Mouse (Mus musculus) liver, embryonic 15.5 days (tissue): ENCODE measurements around the gene Tab1. TPM values are rescaled to one million over a fixed set of nuclear protein-coding genes. Genes with fewer than 3 reads are reported as not detected.

Source experiments
- ATAC-seq: fragments of 200-750 bp; cut with Nextera tagmentation; 2 replicates; pipeline ENCODE4 v1.8.0; 2017; ENCODE audit warnings: moderate number of reproducible peaks, mild to moderate bottlenecking, moderate library complexity; ENCODE audit not compliant: insufficient read depth
- H3K27ac ChIP-seq: fragments of 300-500 bp; sonication (generic); replicated peaks from 2 replicates; pipeline ENCODE4 v1.5.1; 2015; ENCODE audit warnings: mild to moderate bottlenecking, inconsistent platforms
- H3K27me3 ChIP-seq: fragments of 300-500 bp; sonication (generic); 2 replicates; pipeline ENCODE4 v1.6.1; 2015; ENCODE audit warnings: mild to moderate bottlenecking, inconsistent platforms
- H3K36me3 ChIP-seq: fragments of 300-500 bp; sonication (generic); replicated peaks from 2 replicates; pipeline ENCODE4 v1.6.1; 2015; ENCODE audit warnings: moderate library complexity, mild to moderate bottlenecking, inconsistent platforms
- H3K4me1 ChIP-seq: fragments of 300-500 bp; sonication (generic); replicated peaks from 2 replicates; pipeline ENCODE4 v1.6.1; 2015; ENCODE audit warnings: inconsistent platforms
- H3K4me2 ChIP-seq: fragments of 300-500 bp; sonication (generic); 2 replicates; pipeline ENCODE4 v1.6.1; 2015; ENCODE audit warnings: moderate library complexity, mild to moderate bottlenecking, inconsistent platforms
- H3K4me3 ChIP-seq: fragments of 300-500 bp; sonication (generic); replicated peaks from 2 replicates; pipeline ENCODE4 v1.5.1; 2015; ENCODE audit warnings: mild to moderate bottlenecking, inconsistent platforms
- H3K9ac ChIP-seq: fragments of 300-500 bp; sonication (generic); 2 replicates; pipeline ENCODE4 v1.6.1; 2015; ENCODE audit warnings: moderate library complexity, mild to moderate bottlenecking, inconsistent platforms
- H3K9me3 ChIP-seq: fragments of 300-500 bp; sonication (generic); replicated peaks from 2 replicates; pipeline ENCODE4 v1.6.1; 2016; ENCODE audit warnings: inconsistent platforms
- WGBS: fragments of 180-500 bp; shearing (Covaris S2); methylation state at CpG from one replicate; pipeline ENCODE4 v1.1.7; 2015; ENCODE audit warnings: mixed read lengths; ENCODE audit not compliant: insufficient replicate concordance; 5-methylcytosine and 5-hydroxymethylcytosine counted together
- polyA plus RNA-seq: library from polyadenylated mRNA; unstranded; fragments of >200 nt; fragmentation: Nextera tagmentation; extraction: Ambion mirVana; gene quantifications from 2 replicates; pipeline ENCODE4 v1.2.1, GENCODE M21; 2015

Tab1 gene
- polyA plus RNA-seq, 1 experiment from 2014 or later = 11.0 TPM

DNA sequence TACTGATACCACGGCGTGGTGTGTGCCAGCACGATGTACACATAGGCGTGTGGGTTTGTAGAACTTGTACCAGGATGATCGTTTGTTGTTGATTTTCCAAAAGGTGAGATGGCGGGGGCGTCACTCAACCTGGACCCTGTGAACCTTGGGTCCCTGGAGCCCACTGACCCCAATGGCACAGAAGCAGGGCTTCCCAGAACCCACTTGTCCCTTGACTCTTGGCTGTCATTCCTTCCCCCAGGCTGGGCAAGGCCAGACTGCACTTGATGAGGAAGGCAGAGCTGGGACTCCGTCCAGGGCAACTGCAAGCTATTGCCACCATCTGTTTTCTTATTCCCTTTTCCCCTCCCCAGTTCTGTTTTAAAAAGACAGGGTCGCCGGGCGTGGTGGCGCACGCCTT, 38.7 kb upstream of the Tab1 start:
- peaks cover 85% of the 10 kb centered on the region for H3K4me1 ChIP-seq
- ATAC-seq = no peak
- H3K36me3 ChIP-seq = no peaks in the 10 kb centered on the region
- H3K27ac ChIP-seq = no peak overlapping the region
- H3K9me3 ChIP-seq = no peaks in the 10 kb centered on the region
- H3K9ac ChIP-seq = no peak overlapping the region
- H3K27me3 ChIP-seq = peaks cover 21% of the 10 kb centered on the region
- WGBS = 86% methylated on average over 13 of the region's 13 CpGs
- no peak overlapping the region for H3K4me2 ChIP-seq
- H3K4me3 ChIP-seq = no peak overlapping the region

DNA sequence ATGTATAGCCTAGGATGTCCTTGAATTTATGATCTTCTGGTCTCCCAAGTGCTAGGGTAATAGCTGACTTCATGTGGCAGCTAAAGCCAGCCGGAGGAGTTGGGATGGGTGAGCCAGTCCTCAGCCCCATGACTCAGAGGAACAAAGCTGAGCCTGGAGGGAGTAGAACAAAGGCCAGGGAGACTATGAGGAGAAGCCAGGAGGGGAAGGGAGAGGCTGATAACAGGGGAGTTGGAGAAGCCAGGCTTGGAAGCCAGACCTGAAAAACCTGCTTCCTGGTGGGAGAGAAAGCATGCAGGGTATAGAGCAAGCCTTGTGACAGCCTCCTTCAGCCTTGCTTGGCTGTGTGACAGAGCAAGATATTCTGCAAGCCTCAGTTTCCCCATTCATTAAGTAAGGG, 37.3 kb upstream of the Tab1 start:
- Histone ChIP-seq H3K9ac (no peak overlapping the region), H3K4me3 (no peak overlapping the region), H3K4me1 (peaks cover 82% of the 10 kb centered on the region), H3K36me3 (no peaks in the 10 kb centered on the region), H3K27me3 (peaks cover 21% of the 10 kb centered on the region), H3K9me3 (no peaks in the 10 kb centered on the region), H3K4me2 (peak overlapping the region; percentile 79), H3K27ac (peak overlapping the region; percentile 98; the same call in 1 of the 2 replicates)
- no peak for ATAC-seq
- 68% methylated on average over 1 of the region's 1 CpGs for WGBS

DNA sequence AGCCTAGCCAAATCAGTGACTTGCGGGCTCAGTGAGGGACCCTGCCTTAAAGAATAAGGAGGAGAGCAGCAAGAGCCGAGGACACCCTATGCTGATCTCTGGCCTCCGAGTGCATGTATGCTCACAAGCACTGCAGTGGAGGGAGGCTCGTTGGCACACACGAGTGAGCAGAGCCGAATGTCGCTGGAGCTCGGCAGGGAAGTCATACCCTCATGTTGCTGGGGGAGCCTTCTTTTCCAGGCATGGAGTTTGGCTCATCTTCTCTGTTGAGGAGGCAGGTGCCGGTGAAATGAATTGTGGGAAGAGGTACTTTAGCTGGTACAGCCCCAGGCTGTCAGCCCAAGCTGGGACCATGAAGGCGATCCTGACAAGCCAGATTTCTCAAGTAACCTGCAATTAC, 36.5 kb upstream of the Tab1 start:
- H3K9ac ChIP-seq = peak overlapping the region; percentile 61; the same call in 1 of the 2 replicates
- peaks cover 74% of the 10 kb centered on the region for H3K4me1 ChIP-seq
- H3K27ac ChIP-seq = peak overlapping the region; percentile 98
- peak overlapping the region; percentile 54 for H3K4me3 ChIP-seq
- 78% methylated on average over 10 of the region's 10 CpGs for WGBS
- H3K9me3 ChIP-seq = no peaks in the 10 kb centered on the region
- H3K36me3 ChIP-seq = no peaks in the 10 kb centered on the region
- peak overlapping the region; percentile 79 for H3K4me2 ChIP-seq
- ATAC-seq = no peak
- H3K27me3 ChIP-seq = peaks cover 23% of the 10 kb centered on the region

DNA sequence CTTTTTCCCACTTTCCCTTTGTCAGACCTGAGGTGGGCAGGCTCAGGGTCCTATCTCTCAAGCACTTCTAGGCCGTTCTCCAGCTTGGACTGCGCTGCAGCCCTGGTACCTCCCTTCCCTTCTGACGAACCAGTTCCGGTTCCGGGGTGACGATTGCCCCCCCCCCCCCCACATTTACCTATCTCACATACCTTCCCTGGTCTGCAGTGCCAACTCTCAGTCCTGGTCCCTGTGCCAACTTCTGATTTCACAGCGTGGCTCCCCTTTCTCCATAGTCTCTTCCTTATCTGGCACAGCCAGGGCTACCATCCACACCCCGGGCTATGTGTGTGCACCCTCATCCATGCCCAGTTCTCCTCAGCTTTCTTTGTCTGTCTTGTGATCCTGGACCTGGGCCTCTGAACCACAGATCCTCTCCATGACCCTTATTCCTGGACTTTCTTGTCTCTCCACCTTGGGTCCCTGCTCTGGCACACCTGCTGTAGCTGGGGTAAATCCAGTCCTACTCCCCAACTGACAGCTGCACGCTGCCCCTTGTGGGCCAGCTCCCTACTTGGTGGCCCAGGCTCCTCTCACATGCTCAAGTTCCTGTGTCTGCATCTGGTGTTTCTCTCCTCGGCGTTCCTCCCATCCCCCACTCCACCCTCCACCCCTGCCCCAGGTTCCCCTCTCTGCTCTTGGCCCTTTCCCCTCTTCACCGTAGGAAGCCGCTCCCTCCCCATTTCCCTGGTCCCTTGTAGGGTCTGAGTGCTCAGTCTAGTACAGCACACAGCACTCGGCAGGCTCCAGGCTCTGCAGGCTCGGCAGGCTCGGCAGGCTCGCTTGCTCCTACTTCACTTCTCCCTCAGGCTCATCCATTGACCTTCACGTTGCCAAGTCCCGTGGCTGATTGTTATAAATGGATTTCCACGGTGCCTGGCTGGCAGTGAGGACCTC, 35.7 kb upstream of the Tab1 start:
- Histone ChIP-seq H3K4me2 (peak overlapping the region; percentile 79), H3K9ac (peak overlapping the region; percentile 61), H3K4me3 (peak overlapping the region; percentile 54), H3K27ac (peak overlapping the region; percentile 98), H3K27me3 (peaks cover 21% of the 10 kb centered on the region), H3K36me3 (no peaks in the 10 kb centered on the region), H3K9me3 (no peaks in the 10 kb centered on the region), H3K4me1 (peaks cover 69% of the 10 kb centered on the region)
- WGBS = 6% methylated on average over 20 of the region's 20 CpGs
- ATAC-seq = peak; percentile 82

DNA sequence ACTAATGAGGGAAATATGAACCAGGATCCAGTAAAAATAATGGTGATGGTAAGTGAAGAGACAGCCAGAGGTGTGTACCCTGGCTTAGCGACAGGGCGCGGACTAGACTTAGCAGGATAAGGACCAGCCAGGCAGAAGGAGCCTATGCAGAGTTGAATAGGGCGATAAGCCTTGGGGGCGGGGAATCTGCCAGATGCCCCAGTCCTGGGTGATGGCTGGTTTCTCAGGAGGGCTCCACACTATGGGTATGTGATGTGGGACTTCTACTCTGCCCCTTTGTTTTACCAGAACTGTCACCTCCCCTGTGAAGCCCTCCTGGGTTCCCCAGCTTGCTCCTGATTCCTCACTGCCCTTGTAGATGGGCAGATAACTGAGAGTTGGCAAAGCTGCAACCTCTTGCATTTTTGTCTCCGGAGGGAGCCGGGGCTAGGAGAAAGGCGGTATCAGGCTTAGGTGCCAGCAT, 34.9 kb upstream of the Tab1 start:
- H3K9me3 ChIP-seq = no peaks in the 10 kb centered on the region
- peak; percentile 93 for ATAC-seq
- peaks cover 71% of the 10 kb centered on the region for H3K4me1 ChIP-seq
- no peaks in the 10 kb centered on the region for H3K36me3 ChIP-seq
- H3K27ac ChIP-seq = peak overlapping the region; percentile 98
- H3K27me3 ChIP-seq = peaks cover 14% of the 10 kb centered on the region; the same call in 1 of the 2 replicates
- H3K9ac ChIP-seq = peak overlapping the region; percentile 61
- H3K4me3 ChIP-seq = peak overlapping the region; percentile 54
- WGBS = 20% methylated on average over 8 of the region's 8 CpGs
- peak overlapping the region; percentile 79 for H3K4me2 ChIP-seq

DNA sequence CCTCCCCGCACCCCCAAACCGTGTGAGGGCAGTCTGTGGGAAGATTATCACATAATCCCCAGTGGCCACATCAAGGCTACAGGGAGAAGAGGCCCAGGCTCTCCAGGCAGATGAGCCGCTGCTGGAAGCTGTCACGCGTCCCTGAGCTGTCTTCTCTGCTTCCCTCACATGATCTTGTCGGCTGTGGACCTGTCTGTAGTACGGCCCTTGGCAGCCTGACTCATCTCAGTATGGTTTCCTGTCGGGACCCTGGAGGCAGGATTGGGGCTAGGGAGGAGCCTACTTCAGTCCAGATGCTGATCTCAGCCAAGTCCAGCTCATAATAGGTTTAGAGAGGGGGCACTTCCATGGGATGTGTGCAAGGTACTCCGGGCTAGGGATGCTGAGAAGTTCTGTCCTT, 34.1 kb upstream of the Tab1 start:
- WGBS = 25% methylated on average over 9 of the region's 9 CpGs
- ATAC-seq = no peak
- Histone ChIP-seq H3K27me3 (peaks cover 14% of the 10 kb centered on the region; the same call in 1 of the 2 replicates), H3K9me3 (no peaks in the 10 kb centered on the region), H3K4me1 (peaks cover 71% of the 10 kb centered on the region), H3K9ac (peak overlapping the region; percentile 61), H3K27ac (peak overlapping the region; percentile 98), H3K4me3 (peak overlapping the region; percentile 54), H3K36me3 (no peaks in the 10 kb centered on the region), H3K4me2 (peak overlapping the region; percentile 79)

DNA sequence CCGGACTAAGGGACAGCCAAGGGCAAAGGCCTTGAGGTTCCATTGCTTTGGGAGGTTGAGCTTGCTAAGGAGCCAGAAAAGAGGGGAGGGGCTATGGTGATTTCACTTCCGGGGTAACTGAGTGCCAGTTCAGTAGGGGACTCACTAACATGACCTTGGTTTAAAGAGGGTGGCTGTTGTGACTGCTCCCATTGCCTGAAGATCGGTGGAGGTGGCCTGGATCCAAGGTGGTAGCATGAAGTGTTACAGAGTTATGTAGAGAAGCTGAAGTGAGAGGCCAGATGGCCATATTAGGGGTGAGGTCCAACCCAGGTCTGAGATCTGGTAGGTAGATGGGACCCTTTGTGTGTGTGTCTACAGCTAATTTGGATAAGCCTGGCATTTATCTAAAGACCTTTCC, 33.5 kb upstream of the Tab1 start:
- no peaks in the 10 kb centered on the region for H3K9me3 ChIP-seq
- ATAC-seq = no peak
- no peaks in the 10 kb centered on the region for H3K36me3 ChIP-seq
- peaks cover 14% of the 10 kb centered on the region; the same call in 1 of the 2 replicates for H3K27me3 ChIP-seq
- peak overlapping the region; percentile 79 for H3K4me2 ChIP-seq
- no peak overlapping the region for H3K9ac ChIP-seq
- H3K4me3 ChIP-seq = no peak overlapping the region
- peak overlapping the region; percentile 98; the same call in 1 of the 2 replicates for H3K27ac ChIP-seq
- WGBS = 68% methylated on average over 3 of the region's 3 CpGs
- H3K4me1 ChIP-seq = peaks cover 68% of the 10 kb centered on the region

DNA sequence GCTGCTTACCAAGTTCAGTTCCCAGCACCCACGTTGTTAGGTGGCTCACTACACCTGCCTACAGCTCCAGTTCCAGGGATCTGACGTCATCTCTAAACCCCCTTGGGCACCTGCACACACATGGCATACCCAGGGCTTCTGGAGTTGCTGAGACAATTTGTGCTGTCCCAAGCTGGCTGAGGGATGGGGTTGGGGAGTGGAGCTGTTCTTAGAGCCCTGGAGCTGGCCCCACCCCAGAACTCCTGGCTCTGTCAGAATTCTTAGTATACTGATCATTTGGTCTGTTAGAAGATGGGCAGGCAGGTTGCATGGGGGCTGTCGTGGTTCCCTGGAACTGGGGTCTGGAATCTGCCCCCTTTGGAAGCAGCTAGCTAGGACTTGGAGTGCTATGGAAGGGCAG, 32.7 kb upstream of the Tab1 start:
- Histone ChIP-seq H3K4me1 (peaks cover 70% of the 10 kb centered on the region), H3K27me3 (peaks cover 14% of the 10 kb centered on the region; the same call in 1 of the 2 replicates), H3K4me3 (no peak overlapping the region), H3K27ac (no peak overlapping the region), H3K36me3 (no peaks in the 10 kb centered on the region), H3K9me3 (no peaks in the 10 kb centered on the region), H3K9ac (no peak overlapping the region), H3K4me2 (no peak overlapping the region)
- ATAC-seq = no peak
- WGBS = 79% methylated on average over 3 of the region's 3 CpGs

DNA sequence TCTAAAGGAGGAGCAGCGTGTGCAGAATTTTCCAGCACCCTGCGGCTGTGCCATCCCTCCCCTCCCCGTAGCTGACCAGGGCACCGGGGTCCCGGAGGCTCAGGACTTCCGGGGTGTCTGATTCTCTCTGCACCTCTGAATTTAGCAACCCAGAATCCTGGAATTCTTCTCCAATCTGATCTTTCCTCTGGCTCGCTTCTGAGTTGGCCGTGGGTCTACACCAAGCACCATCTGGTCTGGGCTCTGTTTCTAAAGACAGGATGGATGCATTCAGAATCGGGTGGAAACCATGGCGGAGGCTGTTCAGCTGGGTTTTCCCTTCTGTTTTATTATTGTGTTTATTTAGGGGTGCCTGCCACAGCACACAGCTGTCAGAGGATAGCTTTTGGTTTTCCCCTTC, 32.1 kb upstream of the Tab1 start:
- H3K36me3 ChIP-seq = no peaks in the 10 kb centered on the region
- WGBS = 70% methylated on average over 10 of the region's 10 CpGs
- H3K4me2 ChIP-seq = no peak overlapping the region
- H3K27me3 ChIP-seq = peaks cover 14% of the 10 kb centered on the region; the same call in 1 of the 2 replicates
- no peaks in the 10 kb centered on the region for H3K9me3 ChIP-seq
- no peak overlapping the region for H3K4me3 ChIP-seq
- no peak for ATAC-seq
- no peak overlapping the region for H3K27ac ChIP-seq
- no peak overlapping the region for H3K9ac ChIP-seq
- peaks cover 71% of the 10 kb centered on the region for H3K4me1 ChIP-seq

DNA sequence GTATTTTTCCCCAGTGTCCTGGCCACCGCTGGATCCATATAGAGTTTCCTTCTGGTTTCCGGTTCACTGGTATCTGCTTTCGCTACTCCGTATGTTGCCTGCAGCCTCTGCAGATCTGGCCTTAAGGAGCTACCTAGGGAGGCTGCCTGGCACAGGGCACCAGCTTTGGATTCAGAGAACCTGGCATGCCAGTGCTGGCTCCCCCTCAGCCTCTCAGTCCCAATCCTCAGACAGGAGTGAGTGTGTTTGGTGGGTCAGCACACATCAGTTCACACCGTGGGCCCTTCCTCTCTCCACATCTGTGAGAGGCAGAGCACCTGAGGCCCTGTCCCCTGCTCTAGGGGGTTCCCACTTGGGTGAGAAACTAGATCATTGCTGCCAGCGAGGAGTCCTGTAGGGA, 31.4 kb upstream of the Tab1 start:
- no peak for ATAC-seq
- Histone ChIP-seq H3K27ac (no peak overlapping the region), H3K27me3 (peaks cover 14% of the 10 kb centered on the region; the same call in 1 of the 2 replicates), H3K36me3 (no peaks in the 10 kb centered on the region), H3K4me1 (peaks cover 65% of the 10 kb centered on the region), H3K9me3 (no peaks in the 10 kb centered on the region), H3K9ac (no peak overlapping the region), H3K4me2 (no peak overlapping the region), H3K4me3 (no peak overlapping the region)
- 74% methylated on average over 6 of the region's 6 CpGs for WGBS

DNA sequence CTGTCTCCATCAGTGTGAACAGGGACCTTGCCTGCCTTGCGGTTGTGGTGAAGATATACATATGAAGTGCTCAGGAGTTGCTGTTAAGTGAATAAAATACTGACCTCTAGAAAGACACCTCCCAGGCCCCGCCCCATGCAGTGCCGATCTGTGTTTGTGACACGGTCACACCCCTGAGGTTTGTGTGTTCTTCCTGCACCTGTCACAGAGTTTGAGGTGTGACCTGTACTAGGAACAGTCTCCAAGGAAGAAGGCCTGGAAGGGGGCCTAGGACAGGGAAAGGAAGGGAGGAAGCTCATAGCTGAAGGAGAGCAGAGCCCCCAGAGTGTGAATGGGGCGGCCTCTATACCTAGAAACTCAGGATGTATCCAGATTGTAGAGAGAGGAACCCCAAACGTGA, 30.4 kb upstream of the Tab1 start:
- Histone ChIP-seq H3K9me3 (no peaks in the 10 kb centered on the region), H3K4me3 (no peak overlapping the region), H3K4me2 (no peak overlapping the region), H3K36me3 (no peaks in the 10 kb centered on the region), H3K27me3 (peaks cover 14% of the 10 kb centered on the region; the same call in 1 of the 2 replicates), H3K27ac (no peak overlapping the region), H3K4me1 (peaks cover 55% of the 10 kb centered on the region), H3K9ac (no peak overlapping the region)
- 57% methylated on average over 6 of the region's 6 CpGs for WGBS
- no peak for ATAC-seq
